Mouse (Mus musculus): ENCODE results near the gene Hemk1. TPM values are rescaled to one million over a fixed set of nuclear protein-coding genes. Genes with fewer than 3 reads are reported as not detected.

The Hemk1 gene
- 12.3 and 12.5 TPM in 2 replicates for polyA plus RNA-seq (2012; rRNA removed)

DNA sequence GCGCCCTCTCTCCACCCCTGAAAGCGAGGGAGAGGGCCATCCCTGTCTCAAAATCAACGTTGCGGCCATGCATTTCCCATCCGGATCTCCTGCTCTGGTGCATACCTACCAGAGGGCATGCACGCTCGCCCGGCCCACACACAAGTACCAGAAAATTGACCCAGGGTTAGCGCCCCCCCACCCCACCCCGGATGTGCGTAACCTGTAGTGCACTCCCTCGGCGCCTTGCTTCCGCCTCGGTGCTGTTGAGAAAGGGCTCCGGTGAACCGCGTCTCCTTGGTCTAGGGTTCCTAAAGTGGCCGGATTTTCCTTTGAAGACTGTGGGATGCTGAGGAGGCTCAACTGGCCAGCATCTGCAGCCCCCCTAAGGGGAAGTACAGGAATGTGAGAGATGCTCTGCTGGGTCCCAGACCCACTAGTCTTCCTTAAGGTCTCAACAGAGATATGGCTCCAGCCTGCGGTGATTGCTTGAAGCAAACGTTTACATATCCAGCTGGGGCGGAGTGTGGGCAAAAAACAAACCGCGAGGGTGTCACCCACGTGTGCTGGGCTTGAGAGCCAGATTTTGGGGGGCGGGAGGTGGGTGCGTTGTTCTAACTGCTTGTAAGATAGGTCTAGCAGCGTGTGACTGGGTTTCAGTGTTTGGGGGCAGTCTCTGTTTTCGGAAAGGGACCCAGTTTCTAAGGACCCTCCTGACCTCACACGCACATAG lies at the start of gene Hemk1:
TSS of gene Hemk1 (minus strand) at position 179 of the 712 bp plus-strand sequence.

DNA sequence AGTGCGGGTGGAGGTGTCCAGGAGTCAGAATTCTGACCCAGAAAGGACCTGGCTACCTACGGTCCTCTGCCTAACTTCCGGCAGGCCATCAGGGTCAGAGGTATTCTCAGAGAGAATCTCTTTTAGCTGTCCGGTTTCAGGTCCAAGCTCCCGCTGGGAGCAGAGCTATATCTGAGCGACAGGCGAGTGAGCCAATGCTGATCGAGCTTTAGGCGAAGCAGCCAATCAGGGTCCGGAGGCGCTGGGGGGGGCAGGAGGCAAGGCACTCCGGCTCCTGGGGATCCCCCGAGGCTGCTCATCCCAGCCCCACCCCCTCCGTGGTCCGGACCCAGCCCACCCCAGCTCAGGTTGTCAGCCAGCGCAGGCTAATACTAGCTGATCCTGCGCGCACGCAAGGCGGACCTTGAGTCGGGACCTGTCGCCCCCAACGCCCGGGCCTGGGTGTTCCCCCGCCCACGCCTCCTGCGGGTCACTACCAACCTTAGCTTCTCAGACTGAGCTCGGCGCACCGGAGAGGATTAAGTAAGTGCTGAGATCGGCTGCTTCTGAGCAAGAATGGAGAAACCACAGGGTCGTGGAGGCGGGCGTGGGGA lies 2.2 kb upstream of the Hemk1 start, which contains the start of gene 6430571L13Rik:
TSS of gene 6430571L13Rik (plus strand) at position 336 of the 593 bp plus-strand sequence.

DNA sequence AAGGTAGTCTGAATTCAATTTTAAA lies 42.3 kb downstream of the Hemk1 start, which contains the start of gene Cish:
TSS of gene Cish (plus strand) at position 11 of the 25 bp plus-strand sequence.

DNA sequence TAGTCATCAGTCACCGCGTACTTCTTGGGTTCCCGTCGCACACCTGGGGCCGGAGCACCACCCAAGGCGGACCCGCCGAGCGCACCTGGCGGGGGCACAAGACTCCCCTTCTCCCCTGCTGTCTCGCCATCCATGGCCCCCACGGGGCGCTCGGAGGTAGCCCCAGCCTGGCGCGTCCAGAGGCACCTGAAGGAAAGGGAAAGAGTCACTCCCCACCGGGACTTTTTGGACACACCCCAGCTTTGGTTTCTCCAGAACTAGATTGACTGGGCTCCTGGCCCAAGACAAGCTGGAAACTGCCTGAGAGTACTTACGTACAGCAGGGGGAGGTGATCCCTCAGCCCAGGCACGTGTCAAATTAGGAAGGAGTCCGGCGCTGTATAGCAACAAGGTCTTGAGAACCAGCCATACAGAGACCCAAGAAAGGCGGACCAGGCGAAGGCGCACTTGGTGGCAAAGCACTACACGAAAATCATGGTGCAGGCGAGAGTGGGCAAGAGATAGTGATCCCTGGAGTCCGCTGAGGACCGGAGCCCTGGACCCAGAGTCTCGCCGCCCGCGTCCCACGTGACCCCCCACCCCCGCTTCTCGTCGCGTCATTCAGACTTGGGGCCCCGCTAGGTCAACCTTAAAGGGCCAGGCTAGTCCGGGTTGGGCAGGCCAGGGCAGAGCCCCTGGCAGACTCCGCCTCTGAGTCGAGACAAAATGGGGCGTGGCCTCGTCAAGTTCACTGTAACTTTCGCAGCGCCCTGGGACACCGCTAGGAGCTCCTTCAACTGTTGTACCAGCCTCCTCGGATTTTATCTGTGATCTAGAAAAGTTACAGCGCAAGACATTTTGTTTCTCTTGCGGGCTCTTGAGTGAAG lies 48.7 kb downstream of the Hemk1 start, which contains the start of gene Mapkapk3:
TSS of gene Mapkapk3 (minus strand) at position 667 of the 866 bp plus-strand sequence.

Other genes with a start within 250 kb of the Hemk1 start
- gene Dock3, start 106.4 kb downstream of the Hemk1 start, polyA plus RNA-seq (2012; rRNA removed), result 0.76 and 2.4 TPM in 2 replicates
- 15.3 and 19.0 TPM in 2 replicates for gene Mapkapk3, start 48.5 kb downstream of the Hemk1 start, polyA plus RNA-seq (2012; rRNA removed)
- gene Cish, start 42.3 kb downstream of the Hemk1 start, polyA plus RNA-seq (2012; rRNA removed), result 34.6 and 41.0 TPM in 2 replicates
- gene 6430571L13Rik, start 2.3 kb upstream of the Hemk1 start, polyA plus RNA-seq (2012; rRNA removed), result 0.38 and 0.41 TPM in 2 replicates
- 3.3 and 4.3 TPM in 2 replicates for gene Cacna2d2, start 61.3 kb upstream of the Hemk1 start, polyA plus RNA-seq (2012; rRNA removed)
- gene Tmem115, start 195.6 kb upstream of the Hemk1 start, polyA plus RNA-seq (2012; rRNA removed), result 32.7 and 37.1 TPM in 2 replicates
- gene Cyb561d2, start 203.8 kb upstream of the Hemk1 start, polyA plus RNA-seq (2012; rRNA removed), result 25.6 and 37.6 TPM in 2 replicates
- gene Nprl2, start 203.9 kb upstream of the Hemk1 start, polyA plus RNA-seq (2012; rRNA removed), result 14.9 and 16.0 TPM in 2 replicates
- 1.4 and 1.6 TPM in 2 replicates for gene Zmynd10, start 208.9 kb upstream of the Hemk1 start, polyA plus RNA-seq (2012; rRNA removed)
- 6.2 and 7.0 TPM in 2 replicates for gene Rassf1, start 213.2 kb upstream of the Hemk1 start, polyA plus RNA-seq (2012; rRNA removed)
- 33.1 and 49.5 TPM in 2 replicates for gene Tusc2, start 224.9 kb upstream of the Hemk1 start, polyA plus RNA-seq (2012; rRNA removed)
- 32.6 and 36.0 TPM in 2 replicates for gene Hyal2, start 229.6 kb upstream of the Hemk1 start, polyA plus RNA-seq (2012; rRNA removed)
- 3.7 and 3.8 TPM in 2 replicates for gene Hyal1, start 238.6 kb upstream of the Hemk1 start, polyA plus RNA-seq (2012; rRNA removed)
- 47.1 and 49.7 TPM in 2 replicates for gene Naa80, start 240.5 kb upstream of the Hemk1 start, polyA plus RNA-seq (2012; rRNA removed)
- gene Hyal3, start 242.5 kb upstream of the Hemk1 start, polyA plus RNA-seq (2012; rRNA removed), result 0.41 and 0.94 TPM in 2 replicates
- 36.5 and 38.2 TPM in 2 replicates for gene Ifrd2, start 249.3 kb upstream of the Hemk1 start, polyA plus RNA-seq (2012; rRNA removed)